Mouse (Mus musculus) stomach, postnatal 0 days (tissue): Measurements from ENCODE around the gene Lgr4.

Source experiments
- CTCF ChIP-seq: IDR thresholded peaks from 2 replicates; pipeline ENCODE4 v1.5.1; 2016; ENCODE audit warnings: antibody characterized with exemption, low read depth, mild to moderate bottlenecking, moderate library complexity
- EP300 ChIP-seq: optimal IDR thresholded peaks from 2 replicates; pipeline ENCODE3; 2016; ENCODE audit warnings: antibody characterized with exemption

DNA sequence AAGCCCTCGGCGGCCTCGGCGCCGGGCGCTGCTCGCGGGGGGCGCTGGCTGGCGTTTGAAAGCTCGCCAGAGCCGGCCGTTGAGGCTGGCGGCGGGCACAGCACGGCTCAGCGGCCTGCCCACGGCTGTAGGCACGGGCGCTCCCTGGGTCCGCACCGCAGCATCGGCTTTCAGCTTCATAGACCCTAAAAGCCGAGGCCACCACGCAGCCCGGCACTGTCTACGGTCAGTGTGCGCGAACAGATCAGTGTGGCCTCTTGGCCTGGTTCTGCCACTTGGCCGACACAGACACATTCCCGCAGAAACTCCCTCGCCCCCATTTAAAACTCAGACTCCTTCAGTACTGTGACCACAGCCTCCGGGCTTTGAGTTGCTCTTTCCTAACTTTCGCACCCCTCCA, 26.4 kb upstream of the Lgr4 start:
- TF ChIP-seq CTCF, result no peak
- TF ChIP-seq EP300, result no peak
